Mouse (Mus musculus) liver, embryonic 15.5 days (tissue): Measurements from ENCODE around the gene Cnnm3. TPM values are rescaled to one million over a fixed set of nuclear protein-coding genes. Genes with fewer than 3 reads are reported as not detected.

ENCODE experiments used
- ATAC-seq: fragments of 200-750 bp; cut with Nextera tagmentation; 2 replicates; pipeline ENCODE4 v1.8.0; 2017; ENCODE audit warnings: moderate number of reproducible peaks, mild to moderate bottlenecking, moderate library complexity; ENCODE audit not compliant: insufficient read depth
- H3K27ac ChIP-seq: fragments of 300-500 bp; sonication (generic); replicated peaks from 2 replicates; pipeline ENCODE4 v1.5.1; 2015; ENCODE audit warnings: mild to moderate bottlenecking, inconsistent platforms
- H3K27me3 ChIP-seq: fragments of 300-500 bp; sonication (generic); 2 replicates; pipeline ENCODE4 v1.6.1; 2015; ENCODE audit warnings: mild to moderate bottlenecking, inconsistent platforms
- H3K36me3 ChIP-seq: fragments of 300-500 bp; sonication (generic); replicated peaks from 2 replicates; pipeline ENCODE4 v1.6.1; 2015; ENCODE audit warnings: moderate library complexity, mild to moderate bottlenecking, inconsistent platforms
- H3K4me1 ChIP-seq: fragments of 300-500 bp; sonication (generic); replicated peaks from 2 replicates; pipeline ENCODE4 v1.6.1; 2015; ENCODE audit warnings: inconsistent platforms
- H3K4me2 ChIP-seq: fragments of 300-500 bp; sonication (generic); 2 replicates; pipeline ENCODE4 v1.6.1; 2015; ENCODE audit warnings: moderate library complexity, mild to moderate bottlenecking, inconsistent platforms
- H3K4me3 ChIP-seq: fragments of 300-500 bp; sonication (generic); replicated peaks from 2 replicates; pipeline ENCODE4 v1.5.1; 2015; ENCODE audit warnings: mild to moderate bottlenecking, inconsistent platforms
- H3K9ac ChIP-seq: fragments of 300-500 bp; sonication (generic); 2 replicates; pipeline ENCODE4 v1.6.1; 2015; ENCODE audit warnings: moderate library complexity, mild to moderate bottlenecking, inconsistent platforms
- H3K9me3 ChIP-seq: fragments of 300-500 bp; sonication (generic); replicated peaks from 2 replicates; pipeline ENCODE4 v1.6.1; 2016; ENCODE audit warnings: inconsistent platforms
- WGBS: fragments of 180-500 bp; shearing (Covaris S2); methylation state at CpG from one replicate; pipeline ENCODE4 v1.1.7; 2015; ENCODE audit warnings: mixed read lengths; ENCODE audit not compliant: insufficient replicate concordance; 5-methylcytosine and 5-hydroxymethylcytosine counted together
- polyA plus RNA-seq: library from polyadenylated mRNA; unstranded; fragments of >200 nt; fragmentation: Nextera tagmentation; extraction: Ambion mirVana; gene quantifications from 2 replicates; pipeline ENCODE4 v1.2.1, GENCODE M21; 2015

Gene Cnnm3
- polyA plus RNA-seq, 1 experiment from 2014 or later = 1.0 TPM

GRCm38 (mm10) chr1:36478343-36478795, 33.3 kb upstream of the Cnnm3 start:
- Histone ChIP-seq H3K9ac (no peak overlapping the region), H3K36me3 (no peaks in the 10 kb centered on the region), H3K4me3 (no peak overlapping the region), H3K27ac (no peak overlapping the region), H3K4me1 (peaks cover 32% of the 10 kb centered on the region), H3K9me3 (no peaks in the 10 kb centered on the region), H3K27me3 (peaks cover 5% of the 10 kb centered on the region), H3K4me2 (no peak overlapping the region)
- no peak for ATAC-seq
- WGBS = 66% methylated on average over 2 of the region's 2 CpGs

DNA sequence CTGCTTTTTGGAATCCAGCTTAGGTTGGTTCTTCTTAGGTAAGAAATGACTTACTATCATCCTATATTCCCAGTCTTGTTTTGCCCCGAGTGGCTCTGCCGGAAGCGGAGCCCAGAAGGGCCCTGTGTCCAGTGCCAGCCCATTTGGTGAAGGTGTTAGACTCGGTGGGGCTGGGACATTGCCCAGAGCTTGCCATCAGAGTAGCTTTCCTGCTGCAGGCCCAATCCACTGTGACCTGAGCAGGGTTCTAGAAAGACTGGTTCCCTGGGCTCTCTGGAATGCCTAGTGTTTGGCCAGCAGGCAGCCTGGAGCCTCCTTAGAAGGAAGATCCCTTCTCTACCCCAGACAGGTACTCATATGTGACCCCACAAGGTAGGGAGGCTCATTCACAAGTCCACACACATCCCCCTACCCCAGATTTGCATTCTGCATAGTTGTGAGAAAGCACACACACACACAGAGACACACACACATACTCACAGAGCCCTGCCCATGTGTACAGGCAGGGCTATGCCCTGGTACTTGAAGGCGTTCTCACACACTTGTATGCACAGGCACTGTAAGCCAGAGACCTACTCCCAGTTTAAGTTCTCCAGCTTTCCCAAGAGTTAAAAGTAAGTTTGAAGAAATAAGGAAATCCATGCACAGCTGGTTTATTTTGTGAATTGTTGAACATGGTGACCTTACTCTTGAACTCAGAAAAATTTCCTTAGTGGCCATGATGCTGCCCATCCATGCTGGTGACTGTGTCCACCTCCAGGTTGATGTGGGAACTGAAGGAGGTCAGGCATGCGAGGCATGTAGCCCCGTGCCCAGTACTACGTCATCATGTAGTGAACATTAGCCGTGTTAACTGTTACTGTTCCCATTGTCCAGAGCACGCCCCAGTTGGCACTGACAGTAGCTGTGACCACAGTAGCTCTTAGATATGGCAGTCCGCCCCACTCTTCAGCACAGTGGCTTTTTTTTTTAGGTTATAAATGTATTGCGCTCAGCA, 31.5 kb upstream of the Cnnm3 start:
- ATAC-seq = no peak
- no peaks in the 10 kb centered on the region for H3K9me3 ChIP-seq
- no peak overlapping the region for H3K27ac ChIP-seq
- WGBS = 75% methylated on average over 12 of the region's 12 CpGs
- H3K4me2 ChIP-seq = no peak overlapping the region
- no peak overlapping the region for H3K4me3 ChIP-seq
- no peaks in the 10 kb centered on the region for H3K27me3 ChIP-seq
- peaks cover 22% of the 10 kb centered on the region for H3K4me1 ChIP-seq
- no peaks in the 10 kb centered on the region for H3K36me3 ChIP-seq
- H3K9ac ChIP-seq = no peak overlapping the region

GRCm38 (mm10) chr1:36483825-36484224, 27.8 kb upstream of the Cnnm3 start:
- WGBS = 65% methylated on average over 4 of the region's 4 CpGs
- H3K9ac ChIP-seq = no peak overlapping the region
- H3K36me3 ChIP-seq = no peaks in the 10 kb centered on the region
- no peaks in the 10 kb centered on the region for H3K27me3 ChIP-seq
- H3K4me3 ChIP-seq = no peak overlapping the region
- no peak for ATAC-seq
- no peaks in the 10 kb centered on the region for H3K9me3 ChIP-seq
- no peak overlapping the region for H3K27ac ChIP-seq
- 0 out of 2 replicates have a peak, but pooled peaks cover 4% of the 10 kb centered on the region for H3K4me1 ChIP-seq
- H3K4me2 ChIP-seq = no peak overlapping the region

DNA sequence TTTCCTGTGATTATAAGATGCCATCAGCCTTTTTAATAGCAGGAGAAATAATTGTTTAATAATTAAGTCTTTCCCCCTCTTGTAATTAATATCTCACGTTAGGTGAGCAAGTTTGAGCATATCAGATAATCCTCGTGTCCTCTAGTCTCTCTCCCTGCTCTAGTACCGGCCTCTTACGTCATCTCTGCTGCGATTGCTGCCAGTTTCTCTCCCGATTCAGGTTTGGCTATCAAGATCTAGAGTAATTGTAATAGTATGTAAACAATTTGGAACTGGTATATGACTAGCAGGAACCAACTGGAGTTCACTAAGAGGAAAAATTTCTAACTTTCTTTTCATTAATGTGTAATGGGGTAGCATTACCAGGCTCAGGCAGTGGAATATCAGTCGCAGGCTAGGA, 26.6 kb upstream of the Cnnm3 start:
- Histone ChIP-seq H3K4me3 (no peak overlapping the region), H3K4me1 (0 out of 2 replicates have a peak, but pooled peaks cover 4% of the 10 kb centered on the region), H3K9ac (no peak overlapping the region), H3K36me3 (no peaks in the 10 kb centered on the region), H3K27me3 (no peaks in the 10 kb centered on the region), H3K27ac (no peak overlapping the region), H3K9me3 (no peaks in the 10 kb centered on the region), H3K4me2 (no peak overlapping the region)
- 57% methylated on average over 7 of the region's 7 CpGs for WGBS
- ATAC-seq = no peak

GRCm38 (mm10) chr1:36487111-36487510, 24.6 kb upstream of the Cnnm3 start:
- Histone ChIP-seq H3K9me3 (no peaks in the 10 kb centered on the region), H3K9ac (no peak overlapping the region), H3K36me3 (no peaks in the 10 kb centered on the region), H3K4me2 (no peak overlapping the region), H3K4me1 (0 out of 2 replicates have a peak, but pooled peaks cover 4% of the 10 kb centered on the region), H3K4me3 (no peak overlapping the region), H3K27me3 (no peaks in the 10 kb centered on the region), H3K27ac (no peak overlapping the region)
- WGBS = 78% methylated on average over 9 of the region's 9 CpGs
- no peak for ATAC-seq

GRCm38 (mm10) chr1:36489661-36490060, 22.0 kb upstream of the Cnnm3 start:
- no peak overlapping the region for H3K9ac ChIP-seq
- no peak overlapping the region for H3K4me2 ChIP-seq
- ATAC-seq = no peak
- H3K27ac ChIP-seq = no peak overlapping the region
- WGBS = 64% methylated on average over 6 of the region's 6 CpGs
- no peaks in the 10 kb centered on the region for H3K36me3 ChIP-seq
- H3K4me1 ChIP-seq = no peaks in the 10 kb centered on the region
- no peaks in the 10 kb centered on the region for H3K9me3 ChIP-seq
- H3K4me3 ChIP-seq = no peak overlapping the region
- H3K27me3 ChIP-seq = no peaks in the 10 kb centered on the region

DNA sequence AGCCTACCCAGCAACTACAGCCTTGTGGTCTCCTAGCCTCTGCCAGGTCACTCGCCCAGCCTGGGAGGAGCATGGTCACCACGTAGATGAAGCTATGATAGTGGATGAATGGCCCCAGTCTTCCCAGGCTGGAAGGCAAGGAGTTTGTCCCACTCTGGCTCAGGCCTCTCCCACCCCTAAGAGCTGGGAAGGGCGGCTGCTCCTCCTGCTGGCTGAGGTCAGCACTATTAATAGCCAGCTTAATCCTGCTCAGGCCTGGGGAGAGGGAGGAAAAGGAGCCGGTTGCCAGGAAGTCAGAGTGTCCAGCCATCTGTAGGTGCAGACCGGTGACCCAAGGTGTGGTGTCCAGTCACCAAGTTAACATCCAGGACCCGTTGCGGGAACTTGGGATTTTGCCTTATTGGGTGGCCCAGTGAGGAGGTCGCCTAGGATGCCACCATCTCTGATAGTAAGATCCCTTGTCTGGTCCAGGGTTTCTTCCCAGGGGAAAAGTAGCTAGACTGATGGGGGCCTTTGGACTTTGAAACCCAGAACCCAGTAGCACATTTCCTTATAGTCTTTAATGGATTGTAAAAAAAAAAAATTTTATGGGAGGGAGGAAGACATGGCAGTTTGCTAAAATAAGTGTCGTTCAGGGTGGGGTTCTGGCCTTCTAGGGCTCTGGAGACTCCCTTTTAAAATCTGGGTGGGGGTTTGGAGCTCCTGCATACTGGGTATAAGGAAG, 19.1 kb upstream of the Cnnm3 start:
- Histone ChIP-seq H3K4me1 (no peaks in the 10 kb centered on the region), H3K4me2 (no peak overlapping the region), H3K27me3 (no peaks in the 10 kb centered on the region), H3K9me3 (no peaks in the 10 kb centered on the region), H3K9ac (no peak overlapping the region), H3K36me3 (no peaks in the 10 kb centered on the region), H3K4me3 (no peak overlapping the region), H3K27ac (no peak overlapping the region)
- WGBS = 51% methylated on average over 9 of the region's 9 CpGs
- no peak for ATAC-seq

GRCm38 (mm10) chr1:36493299-36493698, 18.4 kb upstream of the Cnnm3 start:
- Histone ChIP-seq H3K4me2 (no peak overlapping the region), H3K4me3 (no peak overlapping the region), H3K9me3 (no peaks in the 10 kb centered on the region), H3K27ac (no peak overlapping the region), H3K9ac (no peak overlapping the region), H3K4me1 (no peaks in the 10 kb centered on the region), H3K36me3 (no peaks in the 10 kb centered on the region), H3K27me3 (no peaks in the 10 kb centered on the region)
- no peak for ATAC-seq
- 70% methylated on average over 6 of the region's 6 CpGs for WGBS

DNA sequence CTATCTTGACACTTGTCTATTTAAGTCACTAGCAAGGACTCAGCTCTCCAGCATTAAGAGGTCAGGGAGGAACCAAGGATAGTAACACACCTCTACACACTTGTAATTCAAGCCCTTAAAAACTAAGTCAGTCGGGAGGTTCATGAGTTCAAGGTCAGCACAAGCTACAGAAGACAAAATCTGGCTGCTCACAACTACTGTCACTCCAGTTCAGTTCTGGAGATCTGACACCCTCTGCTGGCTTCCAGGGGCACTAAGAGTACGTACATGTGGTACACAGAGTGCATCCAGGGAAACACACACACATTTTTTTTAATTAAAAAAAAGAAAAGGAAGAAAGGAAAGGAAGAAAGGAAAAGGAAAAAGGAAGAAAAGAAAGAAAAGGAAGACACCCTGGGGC, 14.9 kb upstream of the Cnnm3 start:
- no peaks in the 10 kb centered on the region for H3K9me3 ChIP-seq
- no peak overlapping the region for H3K27ac ChIP-seq
- H3K4me2 ChIP-seq = no peak overlapping the region
- H3K27me3 ChIP-seq = no peaks in the 10 kb centered on the region
- no peaks in the 10 kb centered on the region for H3K36me3 ChIP-seq
- 49% methylated on average over 2 of the region's 2 CpGs for WGBS
- no peak for ATAC-seq
- no peak overlapping the region for H3K9ac ChIP-seq
- H3K4me3 ChIP-seq = no peak overlapping the region
- no peaks in the 10 kb centered on the region for H3K4me1 ChIP-seq

GRCm38 (mm10) chr1:36497312-36497711, 14.4 kb upstream of the Cnnm3 start:
- Histone ChIP-seq H3K4me3 (no peak overlapping the region), H3K4me2 (no peak overlapping the region), H3K27ac (no peak overlapping the region), H3K9me3 (no peaks in the 10 kb centered on the region), H3K27me3 (no peaks in the 10 kb centered on the region), H3K9ac (no peak overlapping the region), H3K4me1 (no peaks in the 10 kb centered on the region), H3K36me3 (no peaks in the 10 kb centered on the region)
- WGBS = 51% methylated on average over 2 of the region's 2 CpGs
- no peak for ATAC-seq

- H3K9ac ChIP-seq = no peak overlapping the region
- no peak overlapping the region for H3K4me3 ChIP-seq
- no peaks in the 10 kb centered on the region for H3K27me3 ChIP-seq
- no peak overlapping the region for H3K27ac ChIP-seq
- H3K9me3 ChIP-seq = no peaks in the 10 kb centered on the region
- ATAC-seq = no peak
- WGBS = 2% methylated on average over 3 of the region's 3 CpGs
- H3K4me2 ChIP-seq = no peak overlapping the region
- no peaks in the 10 kb centered on the region; the same call in 1 of the 2 replicates for H3K36me3 ChIP-seq
- no peaks in the 10 kb centered on the region for H3K4me1 ChIP-seq
Observed at GRCm38 (mm10) chr1:36501261-36501660, 10.4 kb upstream of the Cnnm3 start.
